Mouse (Mus musculus) heart, postnatal 10 days (tissue): ENCODE measurements at regions not wholly inside any gene's neighbourhood (a gene's known extent, or its start where the extent isn't known, plus 50 kb on each side); places are given as distances from the start of the nearest gene placed in this dataset.

ENCODE experiments used
- DNase-seq, 2 experiments: peaks; one replicate each; pipeline ENCODE4 v3.0.0; 2021
- intact Hi-C: fragments of 180-260 bp; cut with DNase I; formaldehyde crosslinking; loops from one replicate; pipeline ENCODE4 v1.15.1; 2025

DNA sequence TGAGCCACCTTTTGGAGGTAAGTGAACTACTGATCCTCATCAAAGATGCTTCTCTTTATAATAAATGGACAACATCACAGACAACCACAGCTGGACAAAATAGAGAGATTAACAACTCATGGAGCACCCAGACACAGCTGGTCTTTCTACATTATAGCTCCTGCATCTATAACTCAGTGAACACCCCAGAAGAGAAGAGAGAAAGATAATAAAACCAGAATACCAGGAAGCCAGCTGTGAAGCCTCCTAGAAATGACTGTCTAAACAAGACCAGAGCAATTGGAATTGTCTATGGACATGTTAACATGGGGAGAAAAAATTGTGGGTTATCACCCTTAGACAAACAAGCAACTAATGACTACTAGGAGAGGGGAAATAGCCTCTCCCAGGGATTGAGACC, 609.8 kb upstream of the Kdm8 start:
- intact Hi-C loops, result no loop called here
- no peak for DNase-seq

GRCm38 (mm10) chr7:124836531-124836930, 607.9 kb upstream of the Kdm8 start:
- intact Hi-C loops, result no loop called here
- DNase-seq, result no peak

DNA sequence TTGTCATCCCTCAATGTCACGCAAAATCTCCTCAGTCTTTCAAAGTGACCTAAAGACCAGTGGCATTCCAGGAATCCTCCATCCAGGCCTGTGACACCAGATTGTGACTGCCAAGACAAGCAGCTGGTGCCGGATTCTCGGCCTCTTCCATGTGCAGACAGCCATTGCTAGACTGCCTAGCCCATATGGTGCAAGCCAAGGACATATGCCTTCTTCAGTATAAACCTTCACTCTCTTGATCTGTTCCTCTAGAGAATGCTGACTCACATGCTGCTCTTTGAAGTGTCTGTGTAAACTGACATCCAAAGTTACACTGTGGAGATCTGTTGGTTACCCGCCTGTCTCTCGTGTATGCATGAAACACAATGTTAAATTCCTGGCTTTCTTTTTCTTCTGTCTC, 589.4 kb upstream of the Kdm8 start:
- intact Hi-C loops, result no loop called here
- peak; percentile 13 to 15 for DNase-seq

GRCm38 (mm10) chr7:124857106-124857505, 587.4 kb upstream of the Kdm8 start:
- DNase-seq, result no peak
- intact Hi-C loops, result no loop called here

DNA sequence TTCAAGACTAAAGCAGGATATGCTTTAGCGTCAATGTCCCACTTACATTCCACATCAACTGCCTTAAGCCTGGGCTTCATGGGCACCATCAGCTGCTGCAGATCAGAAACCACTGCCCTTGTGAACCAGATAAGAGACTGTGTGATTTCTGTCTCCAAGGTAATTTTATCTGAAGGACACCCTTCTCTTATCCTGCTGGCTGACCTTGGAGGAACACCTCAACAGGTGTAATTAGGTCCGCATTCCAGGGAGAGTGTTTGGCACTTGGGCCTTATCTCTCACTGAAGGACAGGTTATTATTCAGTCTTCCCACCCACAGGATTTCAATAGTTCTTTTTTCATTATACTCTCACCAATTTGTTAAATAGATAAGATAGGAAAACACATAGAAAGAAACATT, 583.1 kb upstream of the Kdm8 start:
- intact Hi-C loops, result no loop called here
- no peak for DNase-seq

DNA sequence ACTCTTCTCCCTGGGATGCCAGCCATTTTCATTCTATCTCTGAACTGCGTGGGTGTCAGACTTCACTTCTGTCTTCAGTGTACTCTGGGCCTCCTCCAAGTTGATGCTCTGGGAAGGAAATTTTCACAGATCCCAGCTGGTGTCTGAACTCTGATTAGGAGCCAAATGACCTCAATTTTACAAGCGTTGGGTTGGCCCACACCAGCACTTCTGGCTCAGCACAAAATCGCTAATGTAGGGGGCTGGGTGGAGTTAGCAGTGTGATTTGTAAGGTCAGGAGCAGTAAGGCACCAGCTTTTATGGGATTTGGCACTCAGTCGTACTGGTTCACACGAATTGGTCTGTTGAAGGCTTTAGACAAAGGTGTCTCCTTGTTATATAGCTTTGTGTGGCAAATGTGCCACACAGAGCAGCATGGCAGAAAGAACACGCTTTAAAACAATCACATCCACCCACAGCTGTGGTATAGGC, 576.3 kb upstream of the Kdm8 start:
- DNase-seq, result peak; percentile 66
- intact Hi-C loops, result no loop called here

- DNase-seq, result no peak
- intact Hi-C loops, result no loop called here
These were observed 575.9 kb upstream of the Kdm8 start for GRCm38 (mm10) chr7:124868621-124869020.

- intact Hi-C loops, result no loop called here
- DNase-seq, result no peak
These were observed 563.7 kb upstream of the Kdm8 start for GRCm38 (mm10) chr7:124880771-124881170.

GRCm38 (mm10) chr7:124907233-124907632, 537.2 kb upstream of the Kdm8 start:
- intact Hi-C loops, result no loop called here
- DNase-seq, result peak; percentile 9 to 18

DNA sequence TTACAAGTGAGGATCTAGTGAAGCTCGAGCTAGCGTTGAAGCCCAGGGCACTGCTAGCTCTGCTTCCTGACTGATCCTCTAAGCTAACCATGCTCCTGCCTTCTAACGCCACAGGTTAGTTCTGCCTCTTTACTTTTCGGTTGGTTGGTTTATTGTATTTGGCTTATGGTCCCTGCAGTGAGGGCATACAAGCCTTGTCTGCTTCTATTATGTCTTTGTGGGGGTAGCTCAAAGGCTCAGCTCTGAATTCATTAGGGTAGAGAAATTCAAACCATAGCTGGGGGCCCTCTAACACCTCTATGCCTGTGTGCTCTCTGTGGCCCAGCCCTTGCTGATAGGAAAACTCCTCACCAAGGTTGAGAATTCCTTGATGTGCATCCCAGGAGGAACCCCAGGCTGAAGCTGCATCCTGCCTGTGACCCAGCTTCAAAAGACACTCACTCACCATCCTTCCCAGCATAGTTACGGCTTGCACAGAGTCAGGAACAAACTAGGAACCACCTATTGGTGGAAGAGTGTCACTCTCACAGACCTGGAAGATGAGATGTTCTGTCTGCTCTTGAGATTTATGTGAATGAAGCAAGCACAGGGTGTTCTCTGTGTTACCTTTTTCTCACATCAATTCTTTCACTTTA, 536.7 kb upstream of the Kdm8 start:
- intact Hi-C loops, result no loop called here
- DNase-seq, result no peak

DNA sequence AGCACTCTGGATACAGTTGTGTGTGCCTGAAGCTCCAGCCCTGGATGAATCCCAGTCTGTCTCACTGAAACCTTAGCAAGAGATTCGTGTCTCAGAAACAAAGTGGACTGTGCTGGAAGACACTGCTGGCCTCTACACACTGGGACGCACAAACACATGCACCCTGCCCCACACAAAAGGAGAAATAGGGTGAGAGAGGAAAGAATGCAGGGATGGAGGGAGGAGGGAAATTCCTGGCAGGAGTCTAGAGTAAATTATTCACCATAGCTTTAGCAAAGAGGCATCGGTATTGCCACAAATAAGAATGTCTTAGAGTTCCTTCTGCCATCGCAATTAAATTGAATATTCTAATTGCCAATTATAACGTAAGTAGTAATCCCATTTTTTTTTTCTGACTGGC, 530.4 kb upstream of the Kdm8 start:
- DNase-seq, result no peak
- intact Hi-C loops, result no loop called here

DNA sequence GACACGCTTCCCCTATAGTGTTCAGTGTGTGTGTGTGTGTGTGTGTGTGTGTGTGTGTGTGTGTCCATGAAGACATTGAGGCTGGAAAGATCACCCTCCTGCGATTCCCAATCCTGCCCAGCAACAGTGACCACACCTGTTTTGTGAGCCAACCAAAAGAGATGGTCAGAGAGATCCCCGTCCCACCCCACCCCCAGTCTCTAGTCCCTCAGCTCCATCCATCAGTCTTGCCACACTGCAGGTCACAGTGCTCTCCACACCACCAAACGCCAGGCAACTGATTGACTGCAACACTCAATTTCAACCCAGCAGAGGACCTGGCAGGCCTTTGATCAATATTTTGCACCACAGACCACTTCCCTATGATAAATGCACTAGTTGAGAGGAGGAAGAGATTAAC, 530.0 kb upstream of the Kdm8 start:
- intact Hi-C loops, result no loop called here
- DNase-seq, result no peak

DNA sequence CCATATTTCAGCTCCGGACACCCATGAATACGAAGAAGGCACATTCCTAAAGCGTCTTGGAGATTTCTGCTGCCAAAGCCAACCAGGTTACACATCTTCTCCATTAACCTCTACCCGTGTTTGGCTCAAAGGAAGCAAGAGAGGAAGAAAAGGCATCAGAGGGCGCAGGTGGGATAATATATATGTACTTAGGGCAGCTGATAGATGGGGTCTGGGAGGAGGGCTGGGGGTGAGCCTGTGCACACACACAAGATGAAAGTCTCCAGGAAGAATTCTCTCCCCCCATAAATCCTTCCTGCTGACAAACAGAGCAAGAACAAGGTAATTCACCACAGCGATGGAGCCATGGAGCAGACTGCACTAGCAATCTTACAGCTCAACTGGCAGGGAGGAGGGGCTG, 529.5 kb upstream of the Kdm8 start:
- intact Hi-C loops, result no loop called here
- no peak for DNase-seq

- intact Hi-C loops, result no loop called here
These were observed 528.8 kb upstream of the Kdm8 start for GRCm38 (mm10) chr7:124915637-124916036.

GRCm38 (mm10) chr7:124917606-124918120, 526.8 kb upstream of the Kdm8 start:
- intact Hi-C loops, result no loop called here
- DNase-seq, result peak; percentile 10 to 31

More at GRCm38 (mm10) chr7:124915637-124916036, 528.8 kb upstream of the Kdm8 start:
- DNase-seq, result no peak

DNA sequence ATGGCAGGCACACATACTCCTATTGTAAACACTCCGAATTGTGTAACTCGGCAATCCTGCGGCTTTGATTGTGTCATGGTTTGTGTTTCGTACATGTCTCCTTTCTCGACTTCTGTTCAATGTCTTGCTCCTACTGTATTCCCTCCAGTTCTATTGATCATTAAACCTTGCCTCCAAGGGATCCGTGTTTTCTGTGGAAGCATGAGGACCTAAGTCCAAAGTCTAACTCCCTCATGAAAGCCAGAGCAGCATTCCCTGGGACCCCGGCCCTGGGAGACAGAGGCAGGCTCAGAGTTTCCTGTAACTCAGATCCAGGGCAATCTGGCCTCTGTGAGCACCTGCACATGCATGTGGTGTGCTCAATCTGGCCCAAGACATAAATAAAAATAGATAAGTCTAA, 521.7 kb upstream of the Kdm8 start:
- no peak for DNase-seq
- intact Hi-C loops, result no loop called here

- intact Hi-C loops, result no loop called here
- DNase-seq, result no peak
These were observed 510.9 kb upstream of the Kdm8 start for GRCm38 (mm10) chr7:124933573-124933972.

- intact Hi-C loops, result no loop called here
- no peak for DNase-seq
These were observed 505.1 kb upstream of the Kdm8 start for GRCm38 (mm10) chr7:124939357-124939756.

DNA sequence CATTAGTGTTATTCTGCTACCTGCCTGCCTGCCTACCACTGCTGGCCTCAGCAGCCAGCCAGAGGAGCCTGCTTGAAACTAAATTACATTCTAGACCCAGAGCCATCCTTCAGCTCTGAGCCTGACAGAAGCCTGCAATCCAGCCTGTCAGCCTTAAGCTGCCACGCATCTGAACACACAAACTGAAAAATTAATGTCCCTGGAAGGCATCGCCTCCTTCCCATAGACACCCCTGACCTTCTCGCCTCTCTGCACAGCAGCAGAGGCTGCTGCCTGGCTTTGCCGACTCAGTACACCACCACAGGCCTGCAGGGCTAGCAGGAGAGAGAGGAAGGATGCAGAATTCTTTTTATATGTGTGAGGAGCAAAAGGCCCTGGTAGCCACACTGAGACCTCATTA, 502.9 kb upstream of the Kdm8 start:
- intact Hi-C loops, result no loop called here
- DNase-seq, result no peak

- peak in 1 of 2 experiments; percentile 9 for DNase-seq
- intact Hi-C loops, result no loop called here
These were observed 498.1 kb upstream of the Kdm8 start for GRCm38 (mm10) chr7:124946424-124946823.

- intact Hi-C loops, result no loop called here
- DNase-seq, result no peak
These were observed 487.1 kb upstream of the Kdm8 start for GRCm38 (mm10) chr7:124957329-124957728.

DNA sequence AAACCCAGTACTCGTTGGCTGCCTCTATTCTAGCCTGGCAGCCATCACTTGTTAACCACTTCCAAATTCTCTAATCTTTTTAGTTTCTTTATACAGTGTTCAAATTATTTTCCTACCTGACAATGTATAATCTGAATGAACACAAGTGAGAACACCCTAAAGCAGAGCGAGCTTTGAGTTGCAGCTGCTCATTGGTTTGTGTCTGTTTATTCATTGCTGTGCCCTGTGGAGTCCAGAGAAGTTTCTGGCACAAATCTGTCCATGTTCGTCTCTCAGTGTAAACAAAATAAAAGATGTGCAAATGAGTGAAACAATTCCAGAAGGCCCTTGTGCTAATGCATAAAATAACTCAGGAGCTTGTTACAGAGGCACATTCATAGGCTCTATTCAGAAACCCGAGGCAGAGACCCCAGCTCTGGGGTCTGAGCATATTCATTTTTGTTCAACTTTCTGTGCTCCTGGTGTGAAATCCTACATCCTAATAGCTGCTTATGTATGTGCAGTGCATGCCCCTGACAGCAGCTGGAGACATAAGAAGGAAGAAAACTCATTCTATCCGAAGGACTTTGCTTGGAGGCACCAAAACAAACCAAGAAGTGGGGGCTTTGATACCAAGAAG, 469.5 kb upstream of the Kdm8 start:
- intact Hi-C loops, result no loop called here
- DNase-seq, result no peak
